Comparison of ENCODE assay signal across 1 mouse cellular context in the genomic region with DNA sequence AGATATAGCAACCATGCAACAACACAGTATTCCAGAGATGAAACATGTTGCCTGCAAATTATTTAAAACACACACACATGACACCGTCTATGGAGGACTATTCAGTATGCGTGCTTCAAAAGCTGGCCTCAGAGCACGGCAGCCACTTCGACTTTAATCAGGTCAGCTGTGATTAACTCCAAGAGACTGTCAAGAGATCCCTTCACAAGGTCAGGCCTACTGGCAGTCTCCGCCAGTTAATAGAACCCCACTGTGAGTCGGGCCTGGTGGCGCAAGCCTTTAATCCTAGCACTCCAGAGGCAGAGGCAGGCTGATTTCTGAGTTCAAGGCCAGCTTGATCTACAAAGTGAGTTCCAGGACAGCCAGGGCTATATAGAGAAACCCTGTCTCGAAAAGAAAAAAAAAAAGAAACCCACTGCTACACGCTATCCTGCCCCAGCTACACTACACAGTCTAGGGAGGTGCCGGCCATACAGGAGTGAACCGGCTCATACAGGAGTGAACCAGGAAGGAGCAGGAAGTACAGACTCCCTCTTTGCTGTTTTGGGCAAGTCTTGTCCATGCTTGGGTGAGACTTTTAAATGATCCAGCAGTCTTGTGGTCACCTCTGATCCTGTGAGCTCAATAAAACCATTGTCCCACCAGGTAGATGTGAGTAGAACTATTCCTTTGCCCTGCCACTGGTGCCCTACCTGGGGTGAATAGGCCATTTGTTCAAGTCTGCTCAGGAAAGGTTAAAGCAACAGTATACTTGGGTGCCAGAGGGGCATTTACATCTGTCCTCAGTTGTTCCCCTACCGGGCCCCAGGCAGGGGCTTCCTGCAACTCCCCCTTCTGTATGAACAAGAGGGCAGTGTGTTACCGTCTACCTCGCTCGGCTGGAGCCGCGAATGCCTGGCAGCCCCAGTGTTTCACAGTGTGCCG.
A peak's percentile ranks its signal among the peaks of the same experiment; 100 is the strongest.
TF ChIP-seq lines count a peak whose summit lies in the region.

No protein-coding gene starts in this region.

TF ChIP-seq in ES-E14, 5 proteins besides CTCF, POLR2A, EP300 and RAD21:
- TF ChIP-seq MAFK (IDR thresholded peaks at IDR 0.05; ENCODE audit: insufficient read depth, low read depth, low read length) (no peak), ZNF384 (IDR thresholded peaks at IDR 0.05; ENCODE audit: low read depth, low read length) (peak; percentile 46; the same call in 1 of the 2 replicates)
